Mouse (Mus musculus): Measurements from ENCODE around the gene Stx8. TPM values are rescaled to one million over a fixed set of nuclear protein-coding genes. Genes with fewer than 3 reads are reported as not detected.

Stx8 gene
- polyA plus RNA-seq, 1 experiment, result 13.0 TPM

GRCm38 (mm10) chr11:68089885-68090592 lies 124.0 kb downstream of the Stx8 start:
- Histone ChIP-seq H3K27ac (ENCODE audit: control insufficient read depth, insufficient read depth, low read depth, low read length, poor library complexity) (no peak overlapping the region), H3K4me3 (replicated peaks; ENCODE audit: control insufficient read depth, low read depth, low read length) (no peak overlapping the region), H3K4me1 (ENCODE audit: control insufficient read depth, insufficient read depth, low read length) (no peaks in the 10 kb centered on the region)
- TF ChIP-seq POLR2A (IDR thresholded peaks at IDR 0.05; ENCODE audit: borderline replicate concordance, control insufficient read depth, low read depth, low read length) (no peak), CTCF (IDR thresholded peaks at IDR 0.05; ENCODE audit: control insufficient read depth, insufficient read depth, low read length) (no peak)
- WGBS, result 85% methylated on average over 13 of the region's 13 CpGs

GRCm38 (mm10) chr11:68091975-68092759 lies 126.2 kb downstream of the Stx8 start:
- no peak overlapping the region for H3K27ac ChIP-seq (ENCODE audit: control insufficient read depth, insufficient read depth, low read depth, low read length, poor library complexity)
- H3K4me1 ChIP-seq (ENCODE audit: control insufficient read depth, insufficient read depth, low read length), result no peaks in the 10 kb centered on the region
- WGBS, result 56% methylated on average over 3 of the region's 3 CpGs
- H3K4me3 ChIP-seq (replicated peaks; ENCODE audit: control insufficient read depth, low read depth, low read length), result no peak overlapping the region
- TF ChIP-seq POLR2A (IDR thresholded peaks at IDR 0.05; ENCODE audit: borderline replicate concordance, control insufficient read depth, low read depth, low read length) (no peak), CTCF (IDR thresholded peaks at IDR 0.05; ENCODE audit: control insufficient read depth, insufficient read depth, low read length) (no peak)

- Histone ChIP-seq H3K4me3 (replicated peaks; ENCODE audit: control insufficient read depth, low read depth, low read length) (no peak overlapping the region), H3K27ac (ENCODE audit: control insufficient read depth, insufficient read depth, low read depth, low read length, poor library complexity) (no peak overlapping the region), H3K4me1 (ENCODE audit: control insufficient read depth, insufficient read depth, low read length) (no peaks in the 10 kb centered on the region)
- TF ChIP-seq POLR2A (IDR thresholded peaks at IDR 0.05; ENCODE audit: borderline replicate concordance, control insufficient read depth, low read depth, low read length) (no peak), CTCF (IDR thresholded peaks at IDR 0.05; ENCODE audit: control insufficient read depth, insufficient read depth, low read length) (no peak)
- 80% methylated on average over 1 of the region's 1 CpGs for WGBS
These were observed 135.6 kb downstream of the Stx8 start for GRCm38 (mm10) chr11:68101598-68101997.

GRCm38 (mm10) chr11:68103480-68103879 lies 137.5 kb downstream of the Stx8 start:
- 78% methylated on average over 4 of the region's 4 CpGs for WGBS

GRCm38 (mm10) chr11:68106053-68106452 lies 140.1 kb downstream of the Stx8 start:
- H3K27ac ChIP-seq (ENCODE audit: control insufficient read depth, insufficient read depth, low read depth, low read length, poor library complexity), result no peak overlapping the region
- WGBS, result 66% methylated on average over 3 of the region's 3 CpGs
- H3K4me1 ChIP-seq (ENCODE audit: control insufficient read depth, insufficient read depth, low read length), result no peaks in the 10 kb centered on the region
- TF ChIP-seq POLR2A (IDR thresholded peaks at IDR 0.05; ENCODE audit: borderline replicate concordance, control insufficient read depth, low read depth, low read length) (no peak), CTCF (IDR thresholded peaks at IDR 0.05; ENCODE audit: control insufficient read depth, insufficient read depth, low read length) (no peak)
- H3K4me3 ChIP-seq (replicated peaks; ENCODE audit: control insufficient read depth, low read depth, low read length), result no peak overlapping the region

More at GRCm38 (mm10) chr11:68103480-68103879, 137.5 kb downstream of the Stx8 start:
- Histone ChIP-seq H3K4me1 (ENCODE audit: control insufficient read depth, insufficient read depth, low read length) (no peaks in the 10 kb centered on the region), H3K27ac (ENCODE audit: control insufficient read depth, insufficient read depth, low read depth, low read length, poor library complexity) (no peak overlapping the region), H3K4me3 (replicated peaks; ENCODE audit: control insufficient read depth, low read depth, low read length) (no peak overlapping the region)
- TF ChIP-seq POLR2A (IDR thresholded peaks at IDR 0.05; ENCODE audit: borderline replicate concordance, control insufficient read depth, low read depth, low read length) (no peak), CTCF (IDR thresholded peaks at IDR 0.05; ENCODE audit: control insufficient read depth, insufficient read depth, low read length) (no peak)

- 78% methylated on average over 11 of the region's 11 CpGs for WGBS
These were observed 147.6 kb downstream of the Stx8 start for GRCm38 (mm10) chr11:68113454-68114100.

GRCm38 (mm10) chr11:68114202-68114601 lies 148.2 kb downstream of the Stx8 start:
- no peak overlapping the region for H3K4me3 ChIP-seq (replicated peaks; ENCODE audit: control insufficient read depth, low read depth, low read length)
- no peak for TF ChIP-seq CTCF (IDR thresholded peaks at IDR 0.05; ENCODE audit: control insufficient read depth, insufficient read depth, low read length)
- H3K27ac ChIP-seq (ENCODE audit: control insufficient read depth, insufficient read depth, low read depth, low read length, poor library complexity), result no peak overlapping the region
- H3K4me1 ChIP-seq (ENCODE audit: control insufficient read depth, insufficient read depth, low read length), result no peaks in the 10 kb centered on the region
- 71% methylated on average over 6 of the region's 6 CpGs for WGBS

More at GRCm38 (mm10) chr11:68113454-68114100, 147.6 kb downstream of the Stx8 start:
- Histone ChIP-seq H3K27ac (ENCODE audit: control insufficient read depth, insufficient read depth, low read depth, low read length, poor library complexity) (no peak overlapping the region), H3K4me3 (replicated peaks; ENCODE audit: control insufficient read depth, low read depth, low read length) (no peak overlapping the region), H3K4me1 (ENCODE audit: control insufficient read depth, insufficient read depth, low read length) (no peaks in the 10 kb centered on the region)
- TF ChIP-seq POLR2A (IDR thresholded peaks at IDR 0.05; ENCODE audit: borderline replicate concordance, control insufficient read depth, low read depth, low read length) (no peak), CTCF (IDR thresholded peaks at IDR 0.05; ENCODE audit: control insufficient read depth, insufficient read depth, low read length) (no peak)

GRCm38 (mm10) chr11:68116157-68116556 lies 150.2 kb downstream of the Stx8 start:
- no peak overlapping the region for H3K27ac ChIP-seq (ENCODE audit: control insufficient read depth, insufficient read depth, low read depth, low read length, poor library complexity)
- 67% methylated on average over 4 of the region's 4 CpGs for WGBS
- no peak for TF ChIP-seq CTCF (IDR thresholded peaks at IDR 0.05; ENCODE audit: control insufficient read depth, insufficient read depth, low read length)
- no peak for TF ChIP-seq POLR2A (IDR thresholded peaks at IDR 0.05; ENCODE audit: borderline replicate concordance, control insufficient read depth, low read depth, low read length)

More at GRCm38 (mm10) chr11:68116157-68116556, 150.2 kb downstream of the Stx8 start:
- no peak overlapping the region for H3K4me3 ChIP-seq (replicated peaks; ENCODE audit: control insufficient read depth, low read depth, low read length)
- H3K4me1 ChIP-seq (ENCODE audit: control insufficient read depth, insufficient read depth, low read length), result no peaks in the 10 kb centered on the region

Data from bone marrow, adult 2 months (tissue).